Mouse (Mus musculus): ENCODE measurements around the gene Clk2. TPM values are rescaled to one million over a fixed set of nuclear protein-coding genes. Genes with fewer than 3 reads are reported as not detected.

The Clk2 gene
- polyA plus RNA-seq, 1 experiment from 2014 or later: 33.8 TPM

DNA sequence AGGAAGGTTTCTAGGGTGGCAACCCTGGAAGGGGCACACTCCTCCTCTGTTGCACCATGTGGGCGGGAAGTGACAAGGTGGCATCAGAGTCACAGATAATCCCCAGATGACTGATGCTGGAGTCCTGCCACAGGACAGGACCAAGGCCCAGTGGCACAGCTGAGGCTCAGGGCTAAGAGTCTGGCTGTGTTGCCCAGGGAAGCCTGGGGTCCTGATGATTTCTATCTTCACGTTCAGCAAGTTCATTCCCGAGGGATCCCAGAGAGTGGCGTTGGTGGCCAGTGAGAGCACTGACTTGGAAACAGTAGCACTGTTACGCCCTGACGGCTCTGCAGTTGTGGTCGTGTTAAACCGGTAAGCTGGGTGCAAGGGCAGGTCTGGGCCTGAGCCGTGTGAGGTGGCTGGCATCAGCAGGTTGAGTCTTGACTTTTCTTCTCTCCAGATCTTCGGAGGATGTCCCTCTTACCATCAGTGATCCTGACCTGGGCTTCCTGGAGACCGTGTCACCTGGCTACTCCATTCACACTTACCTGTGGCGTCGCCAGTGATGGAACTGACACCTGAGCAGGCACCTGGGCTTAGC lies 43.6 kb downstream of the Clk2 start:
- Histone ChIP-seq H3K4me1 (ENCODE audit: control insufficient read depth, insufficient read depth, low read length) (peaks cover 10% of the 10 kb centered on the region), H3K4me3 (ENCODE audit: low read length) (no peak overlapping the region), H3K36me3 (ENCODE audit: control insufficient read depth, insufficient read depth, low read length) (peaks cover 49% of the 10 kb centered on the region), H3K27ac (ENCODE audit: low read depth, low read length) (no peak overlapping the region), H3K27me3 (ENCODE audit: control insufficient read depth, insufficient read depth, low read length) (no peaks in the 10 kb centered on the region), H3K9ac (ENCODE audit: low read depth, low read length) (no peak overlapping the region), H3K9me3 (ENCODE audit: control insufficient read depth, low read length) (no peaks in the 10 kb centered on the region), H3K4me2 (replicated peaks; ENCODE audit: low read depth, low read length) (no peak overlapping the region)
- ATAC-seq (ENCODE audit: low FRiP score, low TSS enrichment): no peak
- 88% methylated on average over 13 of the region's 13 CpGs for WGBS

DNA sequence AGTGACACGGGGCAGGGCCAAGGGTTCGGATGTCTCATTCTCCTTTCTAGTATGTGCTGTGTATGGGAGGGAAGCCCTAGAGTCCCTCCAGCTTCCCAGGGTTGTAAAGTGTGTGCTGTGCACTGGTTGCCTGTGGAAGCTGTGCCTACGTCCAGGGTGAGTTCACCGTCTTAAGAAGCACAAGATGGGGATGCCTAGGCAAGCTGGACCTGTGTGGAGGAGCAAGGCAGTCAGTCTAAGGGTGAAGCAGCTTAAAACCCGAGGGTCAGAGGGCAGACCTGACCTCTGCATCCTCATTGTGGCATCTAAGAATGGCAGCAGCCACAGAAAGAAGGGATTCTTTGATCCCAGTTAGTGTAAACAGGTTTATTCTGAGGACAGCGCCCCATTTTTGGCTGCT lies 44.1 kb downstream of the Clk2 start:
- no peak for ATAC-seq (ENCODE audit: low FRiP score, low TSS enrichment)
- 86% methylated on average over 6 of the region's 6 CpGs for WGBS
- Histone ChIP-seq H3K36me3 (ENCODE audit: control insufficient read depth, insufficient read depth, low read length) (peaks cover 49% of the 10 kb centered on the region), H3K27me3 (ENCODE audit: control insufficient read depth, insufficient read depth, low read length) (no peaks in the 10 kb centered on the region), H3K9me3 (ENCODE audit: control insufficient read depth, low read length) (no peaks in the 10 kb centered on the region), H3K4me2 (replicated peaks; ENCODE audit: low read depth, low read length) (no peak overlapping the region), H3K4me1 (ENCODE audit: control insufficient read depth, insufficient read depth, low read length) (peaks cover 7% of the 10 kb centered on the region; the same call in 1 of the 2 replicates), H3K27ac (ENCODE audit: low read depth, low read length) (no peak overlapping the region), H3K9ac (ENCODE audit: low read depth, low read length) (no peak overlapping the region), H3K4me3 (ENCODE audit: low read length) (no peak overlapping the region)

- Histone ChIP-seq H3K4me2 (replicated peaks; ENCODE audit: low read depth, low read length) (no peak overlapping the region), H3K9ac (ENCODE audit: low read depth, low read length) (no peak overlapping the region), H3K4me3 (ENCODE audit: low read length) (no peak overlapping the region), H3K27ac (ENCODE audit: low read depth, low read length) (no peak overlapping the region), H3K4me1 (ENCODE audit: control insufficient read depth, insufficient read depth, low read length) (peaks cover 9% of the 10 kb centered on the region; the same call in 1 of the 2 replicates), H3K27me3 (ENCODE audit: control insufficient read depth, insufficient read depth, low read length) (no peaks in the 10 kb centered on the region), H3K36me3 (ENCODE audit: control insufficient read depth, insufficient read depth, low read length) (peaks cover 49% of the 10 kb centered on the region), H3K9me3 (ENCODE audit: control insufficient read depth, low read length) (no peaks in the 10 kb centered on the region)
- no peak for ATAC-seq (ENCODE audit: low FRiP score, low TSS enrichment)
- WGBS: 85% methylated on average over 7 of the region's 7 CpGs
Measured at GRCm38 (mm10) chr3:89209731-89210130, 45.1 kb downstream of the Clk2 start.

GRCm38 (mm10) chr3:89210162-89210561 lies 45.6 kb downstream of the Clk2 start:
- peaks cover 13% of the 10 kb centered on the region; the same call in 1 of the 2 replicates for H3K4me1 ChIP-seq (ENCODE audit: control insufficient read depth, insufficient read depth, low read length)
- H3K4me3 ChIP-seq (ENCODE audit: low read length): no peak overlapping the region
- H3K4me2 ChIP-seq (replicated peaks; ENCODE audit: low read depth, low read length): no peak overlapping the region
- H3K27ac ChIP-seq (ENCODE audit: low read depth, low read length): no peak overlapping the region
- H3K9me3 ChIP-seq (ENCODE audit: control insufficient read depth, low read length): no peaks in the 10 kb centered on the region
- ATAC-seq (ENCODE audit: low FRiP score, low TSS enrichment): no peak
- WGBS: 76% methylated on average over 13 of the region's 13 CpGs
- no peak overlapping the region for H3K9ac ChIP-seq (ENCODE audit: low read depth, low read length)
- no peaks in the 10 kb centered on the region for H3K27me3 ChIP-seq (ENCODE audit: control insufficient read depth, insufficient read depth, low read length)
- peaks cover 49% of the 10 kb centered on the region for H3K36me3 ChIP-seq (ENCODE audit: control insufficient read depth, insufficient read depth, low read length)

GRCm38 (mm10) chr3:89210731-89211130 lies 46.1 kb downstream of the Clk2 start:
- Histone ChIP-seq H3K4me2 (replicated peaks; ENCODE audit: low read depth, low read length) (no peak overlapping the region), H3K4me1 (ENCODE audit: control insufficient read depth, insufficient read depth, low read length) (peaks cover 19% of the 10 kb centered on the region), H3K4me3 (ENCODE audit: low read length) (no peak overlapping the region), H3K9ac (ENCODE audit: low read depth, low read length) (no peak overlapping the region), H3K27ac (ENCODE audit: low read depth, low read length) (no peak overlapping the region), H3K36me3 (ENCODE audit: control insufficient read depth, insufficient read depth, low read length) (peaks cover 49% of the 10 kb centered on the region), H3K27me3 (ENCODE audit: control insufficient read depth, insufficient read depth, low read length) (no peaks in the 10 kb centered on the region), H3K9me3 (ENCODE audit: control insufficient read depth, low read length) (no peaks in the 10 kb centered on the region)
- 69% methylated on average over 7 of the region's 7 CpGs for WGBS
- ATAC-seq (ENCODE audit: low FRiP score, low TSS enrichment): no peak

GRCm38 (mm10) chr3:89213803-89214530 lies 49.4 kb downstream of the Clk2 start:
- peak; percentile 91 for ATAC-seq (ENCODE audit: low FRiP score, low TSS enrichment)
- Histone ChIP-seq H3K4me3 (ENCODE audit: low read length) (peak overlapping the region; percentile 95), H3K9me3 (ENCODE audit: control insufficient read depth, low read length) (no peaks in the 10 kb centered on the region), H3K4me2 (replicated peaks; ENCODE audit: low read depth, low read length) (peak overlapping the region; percentile 86), H3K4me1 (ENCODE audit: control insufficient read depth, insufficient read depth, low read length) (peaks cover 24% of the 10 kb centered on the region), H3K27me3 (ENCODE audit: control insufficient read depth, insufficient read depth, low read length) (no peaks in the 10 kb centered on the region), H3K27ac (ENCODE audit: low read depth, low read length) (peak overlapping the region; percentile 91), H3K9ac (ENCODE audit: low read depth, low read length) (peak overlapping the region; percentile 76), H3K36me3 (ENCODE audit: control insufficient read depth, insufficient read depth, low read length) (peaks cover 20% of the 10 kb centered on the region)
- under 1% methylated on average over 67 of the region's 69 CpGs for WGBS

- Histone ChIP-seq H3K9me3 (ENCODE audit: control insufficient read depth, low read length) (no peaks in the 10 kb centered on the region), H3K4me2 (replicated peaks; ENCODE audit: low read depth, low read length) (peak within 1 kb of the TSS; percentile 86), H3K27me3 (ENCODE audit: control insufficient read depth, insufficient read depth, low read length) (no peaks in the 10 kb centered on the region), H3K36me3 (ENCODE audit: control insufficient read depth, insufficient read depth, low read length) (peaks cover 11% of the 10 kb centered on the region), H3K4me1 (ENCODE audit: control insufficient read depth, insufficient read depth, low read length) (peaks cover 24% of the 10 kb centered on the region), H3K4me3 (ENCODE audit: low read length) (peak within 1 kb of the TSS; percentile 95), H3K9ac (ENCODE audit: low read depth, low read length) (peak within 1 kb of the TSS; percentile 76), H3K27ac (ENCODE audit: low read depth, low read length) (peak within 1 kb of the TSS; percentile 91)
- under 1% methylated on average over 19 of the region's 19 CpGs for WGBS
- ATAC-seq (ENCODE audit: low FRiP score, low TSS enrichment): no peak
Measured at GRCm38 (mm10) chr3:89214681-89215411, 50.3 kb downstream of the Clk2 start, which contains the start of gene Thbs3. Gene Thbs3 (plus strand): TSS chr3:89215180.

- Histone ChIP-seq H3K27me3 (ENCODE audit: control insufficient read depth, insufficient read depth, low read length) (no peaks in the 10 kb centered on the region), H3K4me3 (ENCODE audit: low read length) (peak overlapping the region; percentile 95; the same call in 1 of the 2 replicates), H3K4me1 (ENCODE audit: control insufficient read depth, insufficient read depth, low read length) (peaks cover 24% of the 10 kb centered on the region), H3K27ac (ENCODE audit: low read depth, low read length) (peak overlapping the region; percentile 24; the same call in 1 of the 2 replicates), H3K36me3 (ENCODE audit: control insufficient read depth, insufficient read depth, low read length) (peaks cover 4% of the 10 kb centered on the region; the same call in 1 of the 2 replicates), H3K9ac (ENCODE audit: low read depth, low read length) (peak overlapping the region; percentile 23; the same call in 1 of the 2 replicates), H3K9me3 (ENCODE audit: control insufficient read depth, low read length) (no peaks in the 10 kb centered on the region), H3K4me2 (replicated peaks; ENCODE audit: low read depth, low read length) (peak overlapping the region; percentile 86)
- peak; percentile 30 for ATAC-seq (ENCODE audit: low FRiP score, low TSS enrichment)
- WGBS: 0% methylated on average over 6 of the region's 6 CpGs
Measured at GRCm38 (mm10) chr3:89215853-89216252, 51.3 kb downstream of the Clk2 start.
